Mouse (Mus musculus) embryonic fibroblast, embryonic 13.5 days (primary cell): ENCODE results near the gene Parpbp.
A peak's percentile ranks its signal among the peaks of the same experiment; 100 is the strongest.

Experiments
- CTCF ChIP-seq: IDR thresholded peaks from 2 replicates; pipeline ENCODE4 v1.5.1; 2011; ENCODE audit warnings: mild to moderate bottlenecking, control low read depth, low read length, moderate library complexity, borderline replicate concordance; ENCODE audit not compliant: insufficient read depth
- POLR2A ChIP-seq: IDR thresholded peaks from 2 replicates; pipeline ENCODE4 v1.6.1; 2011; ENCODE audit warnings: low read depth, mild to moderate bottlenecking, control low read depth, low read length, moderate library complexity

- TF ChIP-seq POLR2A (peak; percentile 83), CTCF (no peak)
Observed at GRCm38 (mm10) chr10:88146707-88147477, at the start of gene Parpbp, which contains the start of gene Nup37.
